10 mouse cellular contexts compared by ENCODE assay signal in the genomic region with DNA sequence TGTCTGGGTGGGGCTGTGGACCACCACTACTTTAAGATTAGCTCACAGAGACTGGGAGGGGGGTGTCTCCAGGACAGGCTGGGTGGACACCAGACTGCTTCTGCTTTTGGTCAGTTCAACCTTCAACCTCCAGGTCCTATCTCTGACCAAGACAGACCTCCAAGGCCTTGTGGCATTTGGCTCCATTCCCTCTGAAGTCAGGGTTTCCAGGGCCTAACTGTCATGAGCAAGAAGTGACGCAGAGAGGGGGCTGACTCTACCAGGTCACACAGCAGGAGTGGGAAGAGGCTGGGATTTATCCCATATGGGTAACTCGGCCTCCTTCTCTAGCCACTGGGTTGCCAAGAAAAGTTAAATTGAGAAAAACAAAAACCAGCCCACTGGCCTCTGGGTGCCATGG. TPM values are rescaled to one million over a fixed set of nuclear protein-coding genes. Genes with fewer than 3 reads are reported as not detected.
DNase-seq lines count a peak whose midpoint lies in the region; ATAC-seq and TF ChIP-seq lines count a peak whose summit lies in the region.
"Had no signal": no experiment of that assay in that cellular context is flagged by ENCODE, and none has a peak within 500 bp of the region (broad histone marks: within the 10 kb centered on the region; RNA-seq: fewer than 3 reads in every experiment).

No protein-coding gene starts in this region.

- H3K27ac ChIP-seq in forebrain, embryonic 12.5 days: peak overlapping the region; percentile 92
- no peak overlapping the region for H3K27ac ChIP-seq in liver, embryonic 11.5 days (ENCODE audit: low read depth, low read length)
- peak overlapping the region; percentile 4; the same call in 1 of the 2 replicates for H3K27ac ChIP-seq in small intestine, adult 2 months (ENCODE audit: insufficient read depth, low read depth, low read length)
- no peak overlapping the region for H3K27ac ChIP-seq in cerebellum, adult 2 months (ENCODE audit: insufficient read depth, low read length)
- H3K27ac ChIP-seq: limb, embryonic 15.5 days had no signal

- peak overlapping the region; percentile 91 for H3K4me2 ChIP-seq in forebrain, embryonic 12.5 days
- H3K4me2 ChIP-seq in liver, embryonic 11.5 days: peak overlapping the region; percentile 99; the same call in 1 of the 2 replicates

- no peak for ATAC-seq in forebrain, embryonic 12.5 days (ENCODE audit: low FRiP score)
- no peak for ATAC-seq in liver, embryonic 11.5 days (replicated peaks; ENCODE audit: low FRiP score)
- no peak for ATAC-seq in granulocyte monocyte progenitor cell, adult 5-6 weeks (replicated peaks; ENCODE audit: poor library complexity, severe bottlenecking)

- peak overlapping the region; percentile 78; the same call in 1 of the 2 replicates for H3K4me3 ChIP-seq in forebrain, embryonic 12.5 days (replicated peaks)
- H3K4me3 ChIP-seq in liver, embryonic 11.5 days (ENCODE audit: low read depth, low read length): no peak overlapping the region
- H3K4me3 ChIP-seq in small intestine, adult 2 months (ENCODE audit: low read depth, low read length): peak overlapping the region; percentile 19
- H3K4me3 ChIP-seq in cerebellum, adult 2 months (replicated peaks; ENCODE audit: insufficient read depth, low read depth, low read length): no peak overlapping the region

- H3K36me3 ChIP-seq in forebrain, embryonic 12.5 days (replicated peaks): peaks cover 12% of the 10 kb centered on the region
- H3K36me3 ChIP-seq in liver, embryonic 11.5 days (ENCODE audit: control insufficient read depth, insufficient read depth, low read length): no peaks in the 10 kb centered on the region
- peaks cover 19% of the 10 kb centered on the region for H3K36me3 ChIP-seq in small intestine, adult 2 months (ENCODE audit: control insufficient read depth, insufficient read depth, low read length)

- TF ChIP-seq CTCF in small intestine, adult 2 months (IDR thresholded peaks at IDR 0.05; ENCODE audit: extremely low read depth, insufficient read length, insufficient replicate concordance, low read depth, low read length): no peak
- TF ChIP-seq CTCF in cerebellum, adult 2 months (IDR thresholded peaks at IDR 0.05; ENCODE audit: borderline replicate concordance, insufficient read depth, low read depth, low read length): no peak

- H3K27me3 ChIP-seq in forebrain, embryonic 12.5 days: no peaks in the 10 kb centered on the region
- H3K27me3 ChIP-seq in liver, embryonic 11.5 days (replicated peaks; ENCODE audit: control insufficient read depth, insufficient read depth, low read length): no peaks in the 10 kb centered on the region
- no peaks in the 10 kb centered on the region for H3K27me3 ChIP-seq in small intestine, adult 2 months (ENCODE audit: control insufficient read depth, insufficient read depth, low read length)
- H3K27me3 ChIP-seq in cerebellum, adult 2 months (ENCODE audit: control insufficient read depth, insufficient read depth, low read length): no peaks in the 10 kb centered on the region
- H3K27me3 ChIP-seq: limb, embryonic 15.5 days had no signal

- no peak overlapping the region for H3K9ac ChIP-seq in forebrain, embryonic 12.5 days
- H3K9ac ChIP-seq in liver, embryonic 11.5 days (ENCODE audit: low read depth, low read length): 0 out of 2 replicates have a peak overlapping the region, but pooled peaks have one; percentile 15
- H3K9ac ChIP-seq: limb, embryonic 15.5 days had no signal

- H3K4me1 ChIP-seq in forebrain, embryonic 12.5 days: peaks cover 60% of the 10 kb centered on the region
- H3K4me1 ChIP-seq in liver, embryonic 11.5 days (replicated peaks; ENCODE audit: control insufficient read depth, insufficient read depth, low read length): peaks cover 23% of the 10 kb centered on the region
- peaks cover 11% of the 10 kb centered on the region for H3K4me1 ChIP-seq in small intestine, adult 2 months (ENCODE audit: control insufficient read depth, insufficient read depth, insufficient read length, low read length)
- no peaks in the 10 kb centered on the region for H3K4me1 ChIP-seq in cerebellum, adult 2 months (ENCODE audit: control insufficient read depth, insufficient read depth, low read length)

- no peaks in the 10 kb centered on the region for H3K9me3 ChIP-seq in forebrain, embryonic 12.5 days
- H3K9me3 ChIP-seq in liver, embryonic 11.5 days (ENCODE audit: control insufficient read depth, low read length): no peaks in the 10 kb centered on the region
- H3K9me3 ChIP-seq: limb, embryonic 15.5 days had no signal

- no peak for TF ChIP-seq POLR2A in small intestine, adult 2 months (IDR thresholded peaks at IDR 0.05; ENCODE audit: low read depth, low read length)
- TF ChIP-seq POLR2A in cerebellum, adult 2 months (IDR thresholded peaks at IDR 0.05; ENCODE audit: borderline replicate concordance, insufficient read depth, low read length): no peak

- 81% methylated on average over 2 of the region's 2 CpGs for WGBS in forebrain, embryonic 12.5 days
- 83% methylated on average over 2 of the region's 2 CpGs for WGBS in liver, embryonic 11.5 days
- WGBS in small intestine, adult 2 months: 90% methylated on average over 2 of the region's 2 CpGs
- 54% methylated on average over 2 of the region's 2 CpGs for WGBS in cerebellum, adult 2 months

- DNase-seq in kidney, postnatal 36 days: peak; percentile 44 to 45
- DNase-seq in kidney, adult 8-10 months: no peak
- no peak for DNase-seq in liver, embryonic 11.5 days (ENCODE audit: low spot score)
- DNase-seq in cerebellum, adult 2 months: no peak
- DNase-seq in thymus, postnatal 25 days: no peak
- DNase-seq: gastrocnemius, postnatal 36 days had no signal

RNA-seq across cellular contexts. Expression of a gene that starts 2.4 kb away (rescaled TPM):
- 69.3 and 70.4 TPM in 2 replicates for polyA plus RNA-seq in forebrain, embryonic 12.5 days (2016; fragmentation: Nextera tagmentation; extraction: Ambion mirVana)
- 33.7 and 34.6 TPM in 2 replicates for polyA plus RNA-seq in liver, embryonic 11.5 days (2014; fragmentation: Nextera tagmentation; extraction: Ambion mirVana)
- polyA plus RNA-seq in small intestine, adult 2 months (2012; rRNA removed): 49.5 and 129 TPM in 2 replicates
- 28.3 and 32.5 TPM in 2 replicates for polyA plus RNA-seq in cerebellum, adult 2 months (2012; rRNA removed)
- total RNA-seq in granulocyte monocyte progenitor cell, adult 5-6 weeks (2014; fragmentation: Nextera tagmentation): 8.5 and 31.0 TPM in 2 replicates
- 6.5 and 6.9 TPM in 2 replicates for total RNA-seq in granulocyte monocyte progenitor cell, adult 5-6 weeks (2017)

RNA-seq across cellular contexts. Expression of a gene that starts 15.3 kb away (rescaled TPM):
- 259 and 275 TPM in 2 replicates for polyA plus RNA-seq in forebrain, embryonic 12.5 days (2016; fragmentation: Nextera tagmentation; extraction: Ambion mirVana)
- polyA plus RNA-seq in liver, embryonic 11.5 days (2014; fragmentation: Nextera tagmentation; extraction: Ambion mirVana): 342 and 357 TPM in 2 replicates
- polyA plus RNA-seq in small intestine, adult 2 months (2012; rRNA removed): 109 and 152 TPM in 2 replicates
- polyA plus RNA-seq in cerebellum, adult 2 months (2012; rRNA removed): 113 and 117 TPM in 2 replicates
- 187 and 226 TPM in 2 replicates for total RNA-seq in granulocyte monocyte progenitor cell, adult 5-6 weeks (2014; fragmentation: Nextera tagmentation)
- 247 and 312 TPM in 2 replicates for total RNA-seq in granulocyte monocyte progenitor cell, adult 5-6 weeks (2017)

RNA-seq across cellular contexts. Expression of a gene that starts 25.5 kb away (rescaled TPM):
- polyA plus RNA-seq in forebrain, embryonic 12.5 days (2016; fragmentation: Nextera tagmentation; extraction: Ambion mirVana): 0.14 TPM in 1 of 2 replicates, not detected in the other
- 4.2 and 4.9 TPM in 2 replicates for polyA plus RNA-seq in liver, embryonic 11.5 days (2014; fragmentation: Nextera tagmentation; extraction: Ambion mirVana)
- 4.1 and 6.7 TPM in 2 replicates for polyA plus RNA-seq in small intestine, adult 2 months (2012; rRNA removed)
- 0.28 and 0.51 TPM in 2 replicates for polyA plus RNA-seq in cerebellum, adult 2 months (2012; rRNA removed)
- not detected in 2 replicates for total RNA-seq in granulocyte monocyte progenitor cell, adult 5-6 weeks (2014; fragmentation: Nextera tagmentation)
- 0.67 TPM in 1 of 2 replicates, not detected in the other for total RNA-seq in granulocyte monocyte progenitor cell, adult 5-6 weeks (2017)

RNA-seq across cellular contexts. Expression of a gene that starts 41.0 kb away (rescaled TPM):
- 153 and 165 TPM in 2 replicates for polyA plus RNA-seq in forebrain, embryonic 12.5 days (2016; fragmentation: Nextera tagmentation; extraction: Ambion mirVana)
- 43.0 and 47.2 TPM in 2 replicates for polyA plus RNA-seq in liver, embryonic 11.5 days (2014; fragmentation: Nextera tagmentation; extraction: Ambion mirVana)
- polyA plus RNA-seq in small intestine, adult 2 months (2012; rRNA removed): 419 and 1,098 TPM in 2 replicates
- polyA plus RNA-seq in cerebellum, adult 2 months (2012; rRNA removed): 252 and 274 TPM in 2 replicates
- total RNA-seq in granulocyte monocyte progenitor cell, adult 5-6 weeks (2014; fragmentation: Nextera tagmentation): 7.7 and 12.3 TPM in 2 replicates
- 24.6 and 27.0 TPM in 2 replicates for total RNA-seq in granulocyte monocyte progenitor cell, adult 5-6 weeks (2017)

RNA-seq across cellular contexts. Expression of a gene that starts 41.8 kb away (rescaled TPM):
- 0.31 and 0.45 TPM in 2 replicates for polyA plus RNA-seq in forebrain, embryonic 12.5 days (2016; fragmentation: Nextera tagmentation; extraction: Ambion mirVana)
- 4.5 and 5.3 TPM in 2 replicates for polyA plus RNA-seq in liver, embryonic 11.5 days (2014; fragmentation: Nextera tagmentation; extraction: Ambion mirVana)
- 6.7 and 7.1 TPM in 2 replicates for polyA plus RNA-seq in small intestine, adult 2 months (2012; rRNA removed)
- polyA plus RNA-seq in cerebellum, adult 2 months (2012; rRNA removed): 0.30 and 0.33 TPM in 2 replicates
- 2.9 and 5.2 TPM in 2 replicates for total RNA-seq in granulocyte monocyte progenitor cell, adult 5-6 weeks (2014; fragmentation: Nextera tagmentation)
- 1.1 and 3.1 TPM in 2 replicates for total RNA-seq in granulocyte monocyte progenitor cell, adult 5-6 weeks (2017)

Comparison
In these comparisons a context has a peak if more than half of its experiments do, and no peak if none do; other contexts are left out.
1. DNase-seq: peak in kidney, postnatal 36 days (2 of 2); none in kidney, adult 8-10 months (0 of 2), liver, embryonic 11.5 days (single experiment), cerebellum, adult 2 months (0 of 2) and thymus, postnatal 25 days (single experiment).
2. H3K27ac ChIP-seq: peak in forebrain, embryonic 12.5 days (single experiment) and small intestine, adult 2 months (single experiment); none in liver, embryonic 11.5 days (single experiment) and cerebellum, adult 2 months (single experiment).
3. H3K4me3 ChIP-seq: peak in forebrain, embryonic 12.5 days (single experiment) and small intestine, adult 2 months (single experiment); none in liver, embryonic 11.5 days (single experiment) and cerebellum, adult 2 months (single experiment).